Mouse (Mus musculus): ENCODE measurements at regions not wholly inside any gene's neighbourhood (a gene's known extent, or its start where the extent isn't known, plus 50 kb on each side); places are given as distances from the start of the nearest gene placed in this dataset.
A peak's percentile ranks its signal among the peaks of the same experiment; 100 is the strongest.

- peak; percentile 76 to 77 for DNase-seq
Measured at GRCm38 (mm10) chr10:81996742-81997536, 51.0 kb upstream of the Zfp873 start.

All from cerebellum, postnatal 14 days (tissue).